Mouse (Mus musculus): Measurements from ENCODE around the gene Dync1li1.

DNA sequence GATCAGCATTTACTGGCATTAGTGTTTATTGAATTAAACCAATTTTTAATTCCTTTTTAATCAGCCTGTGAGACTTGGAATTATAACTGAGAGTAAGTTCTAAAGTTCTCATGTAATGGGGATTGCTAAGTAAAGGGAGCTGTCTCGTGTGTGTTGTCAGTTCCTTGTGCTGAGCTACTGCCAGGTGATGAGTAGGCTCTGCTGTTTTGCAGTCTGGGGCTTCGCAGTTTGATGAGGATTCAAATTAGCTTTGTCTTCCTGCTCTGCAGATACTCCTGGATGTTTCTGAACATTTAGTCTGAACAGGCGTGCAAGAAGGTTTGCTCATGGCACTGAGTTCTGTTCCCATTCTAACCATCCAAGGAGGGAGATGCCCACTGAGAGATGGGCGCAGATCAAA lies 8.5 kb downstream of the Dync1li1 start:
- TF ChIP-seq CTCF (IDR thresholded peaks at IDR 0.05): no peak
- no peak for TF ChIP-seq EP300 (IDR thresholded peaks at IDR 0.05)
